9 mouse cellular contexts compared by ENCODE assay signal in the genomic region with DNA sequence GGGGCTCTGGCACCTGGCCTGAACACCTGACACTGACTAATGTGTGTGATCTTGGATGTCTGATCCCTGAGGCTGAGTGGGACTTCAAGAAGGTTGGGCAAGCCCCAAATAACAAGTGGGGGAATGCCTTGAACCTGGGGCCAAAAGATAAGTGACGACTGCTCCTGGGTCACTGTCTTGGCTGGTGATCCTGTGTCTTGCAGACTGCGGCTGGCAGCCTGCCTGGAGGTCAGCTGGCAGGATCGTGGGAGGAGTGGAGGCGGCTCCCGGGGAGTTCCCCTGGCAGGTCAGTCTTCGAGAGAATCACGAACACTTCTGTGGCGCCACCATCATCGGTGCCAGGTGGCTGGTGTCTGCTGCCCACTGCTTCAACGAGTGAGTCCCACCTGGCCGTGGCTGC. TPM values are rescaled to one million over a fixed set of nuclear protein-coding genes. Genes with fewer than 3 reads are reported as not detected.
A peak's percentile ranks its signal among the peaks of the same experiment; 100 is the strongest.
DNase-seq lines count a peak whose midpoint lies in the region; ATAC-seq and TF ChIP-seq lines count a peak whose summit lies in the region.
"Had no signal": no experiment of that assay in that cellular context is flagged by ENCODE, and none has a peak within 500 bp of the region (broad histone marks: within the 10 kb centered on the region; RNA-seq: fewer than 3 reads in every experiment).

No protein-coding gene starts in this region.

- H3K27me3 ChIP-seq in heart, adult 2 months (ENCODE audit: control insufficient read depth, insufficient read depth, low read length): peaks cover 2% of the 10 kb centered on the region; the same call in 1 of the 2 replicates
- H3K27me3 ChIP-seq in heart, embryonic 11.5 days (ENCODE audit: control insufficient read depth, insufficient read depth, low read length): peaks cover 33% of the 10 kb centered on the region
- peaks cover 28% of the 10 kb centered on the region for H3K27me3 ChIP-seq in heart, postnatal 0 days (ENCODE audit: control insufficient read depth, insufficient read depth, low read length)
- peaks cover 23% of the 10 kb centered on the region for H3K27me3 ChIP-seq in neural tube, embryonic 15.5 days (replicated peaks)
- no peaks in the 10 kb centered on the region; the same call in 1 of the 2 replicates for H3K27me3 ChIP-seq in forebrain, embryonic 16.5 days (replicated peaks; ENCODE audit: control insufficient read depth, insufficient read depth, low read length)

- WGBS in heart, adult 2 months: 2% methylated on average over 11 of the region's 11 CpGs
- 58% methylated on average over 11 of the region's 11 CpGs for WGBS in heart, embryonic 11.5 days (ENCODE audit: insufficient replicate concordance)
- 15% methylated on average over 10 of the region's 11 CpGs for WGBS in heart, postnatal 0 days
- WGBS in neural tube, embryonic 15.5 days: 72% methylated on average over 11 of the region's 11 CpGs
- 65% methylated on average over 11 of the region's 11 CpGs for WGBS in forebrain, embryonic 16.5 days

- H3K4me1 ChIP-seq in heart, adult 2 months (ENCODE audit: control insufficient read depth, insufficient read depth, low read length): no peaks in the 10 kb centered on the region
- H3K4me1 ChIP-seq in heart, embryonic 11.5 days (ENCODE audit: control insufficient read depth, insufficient read depth, low read length): no peaks in the 10 kb centered on the region
- H3K4me1 ChIP-seq in heart, postnatal 0 days (ENCODE audit: control insufficient read depth, insufficient read depth): peaks cover 6% of the 10 kb centered on the region; the same call in 1 of the 2 replicates
- H3K4me1 ChIP-seq in neural tube, embryonic 15.5 days: no peaks in the 10 kb centered on the region
- H3K4me1 ChIP-seq in forebrain, embryonic 16.5 days (replicated peaks; ENCODE audit: control insufficient read depth, insufficient read depth, low read length): no peaks in the 10 kb centered on the region

- no peak overlapping the region for H3K9ac ChIP-seq in heart, adult 2 months (ENCODE audit: low read depth, low read length)
- no peak overlapping the region for H3K9ac ChIP-seq in heart, embryonic 11.5 days (ENCODE audit: low read depth, low read length)
- no peak overlapping the region for H3K9ac ChIP-seq in heart, postnatal 0 days (replicated peaks; ENCODE audit: low read depth, low read length)
- H3K9ac ChIP-seq in neural tube, embryonic 15.5 days (replicated peaks): no peak overlapping the region
- H3K9ac ChIP-seq in forebrain, embryonic 16.5 days (replicated peaks; ENCODE audit: low read depth, low read length): no peak overlapping the region

- no peak for ATAC-seq in heart, embryonic 11.5 days (replicated peaks; ENCODE audit: insufficient number of reproducible peaks, low FRiP score, low TSS enrichment)
- peak; percentile 50 for ATAC-seq in heart, postnatal 0 days (ENCODE audit: insufficient read depth, low read depth)
- no peak for ATAC-seq in neural tube, embryonic 15.5 days (ENCODE audit: low FRiP score)
- ATAC-seq in forebrain, embryonic 16.5 days: no peak

- no peak overlapping the region for H3K27ac ChIP-seq in heart, adult 2 months
- no peak overlapping the region for H3K27ac ChIP-seq in heart, embryonic 11.5 days (ENCODE audit: low read depth, low read length)
- H3K27ac ChIP-seq in heart, postnatal 0 days (ENCODE audit: low read depth): no peak overlapping the region
- no peak overlapping the region for H3K27ac ChIP-seq in neural tube, embryonic 15.5 days (replicated peaks)
- no peak overlapping the region for H3K27ac ChIP-seq in forebrain, embryonic 16.5 days (ENCODE audit: low read length)

- H3K4me2 ChIP-seq in heart, embryonic 11.5 days: no peak overlapping the region
- H3K4me2 ChIP-seq in heart, postnatal 0 days (ENCODE audit: low read depth, low read length): 0 out of 2 replicates have a peak overlapping the region, but pooled peaks have one; percentile 9
- H3K4me2 ChIP-seq in neural tube, embryonic 15.5 days: no peak overlapping the region
- H3K4me2 ChIP-seq in forebrain, embryonic 16.5 days (ENCODE audit: low read length): no peak overlapping the region

- peak; percentile 79 to 86 for DNase-seq in heart, adult 2 months
- peak; percentile 86 for DNase-seq in cerebellum, adult 11-12 months
- peak; percentile 59 for DNase-seq in heart, postnatal 0 days (ENCODE audit: low spot score)
- peak; percentile 58 for DNase-seq in lung, postnatal 36 days
- no peak for DNase-seq in frontal cortex, adult 2 months (ENCODE audit: extremely low spot score in 1 of 2, low spot score in 1 of 2)

- H3K4me3 ChIP-seq in heart, adult 2 months: no peak overlapping the region
- H3K4me3 ChIP-seq in heart, embryonic 11.5 days (ENCODE audit: low read depth, low read length): no peak overlapping the region
- no peak overlapping the region for H3K4me3 ChIP-seq in heart, postnatal 0 days (ENCODE audit: low read depth, low read length)
- H3K4me3 ChIP-seq in neural tube, embryonic 15.5 days (replicated peaks): no peak overlapping the region
- H3K4me3 ChIP-seq in forebrain, embryonic 16.5 days (replicated peaks; ENCODE audit: low read length): no peak overlapping the region
- H3K4me3 ChIP-seq: erythroblast, embryonic 14.5 days had no signal

- H3K9me3 ChIP-seq in heart, embryonic 11.5 days (replicated peaks; ENCODE audit: control insufficient read depth, low read length): no peaks in the 10 kb centered on the region
- no peaks in the 10 kb centered on the region for H3K9me3 ChIP-seq in heart, postnatal 0 days (replicated peaks; ENCODE audit: control insufficient read depth, low read length)
- no peaks in the 10 kb centered on the region for H3K9me3 ChIP-seq in neural tube, embryonic 15.5 days (replicated peaks)
- no peaks in the 10 kb centered on the region for H3K9me3 ChIP-seq in forebrain, embryonic 16.5 days (ENCODE audit: control insufficient read depth, low read length)

- no peaks in the 10 kb centered on the region for H3K36me3 ChIP-seq in heart, adult 2 months (ENCODE audit: control insufficient read depth, insufficient read depth, low read length)
- H3K36me3 ChIP-seq in heart, embryonic 11.5 days (ENCODE audit: control insufficient read depth, insufficient read depth, low read length): no peaks in the 10 kb centered on the region
- H3K36me3 ChIP-seq in heart, postnatal 0 days (replicated peaks; ENCODE audit: control insufficient read depth, insufficient read depth, low read length): no peaks in the 10 kb centered on the region
- H3K36me3 ChIP-seq in neural tube, embryonic 15.5 days: no peaks in the 10 kb centered on the region
- H3K36me3 ChIP-seq in forebrain, embryonic 16.5 days (ENCODE audit: control insufficient read depth, insufficient read depth): no peaks in the 10 kb centered on the region

- intact Hi-C loops in heart, adult 2 months (cut with DNase I): no loop called here

- H3K79me2 ChIP-seq in heart, adult 2 months (replicated peaks; ENCODE audit: control insufficient read depth, insufficient read depth, low read length): no peaks in the 10 kb centered on the region

- no peak for TF ChIP-seq CTCF in heart, adult 2 months (IDR thresholded peaks at IDR 0.05)
- no peak for TF ChIP-seq CTCF in heart, postnatal 0 days (IDR thresholded peaks at IDR 0.05; ENCODE audit: low read depth)

- TF ChIP-seq EP300 in heart, adult 2 months (IDR thresholded peaks at IDR 0.05; ENCODE audit: insufficient read depth, low read depth, low read length): peak; percentile 86
- no peak for TF ChIP-seq EP300 in heart, postnatal 0 days (IDR thresholded peaks at IDR 0.05; ENCODE audit: low read depth)

- no peak for TF ChIP-seq POLR2A in heart, adult 2 months (IDR thresholded peaks at IDR 0.05; ENCODE audit: insufficient read depth, low read depth, low read length)

RNA-seq across cellular contexts. Expression of a gene that starts 13.6 kb away (rescaled TPM):
- 100 to 1,000 TPM; 126 to 133 TPM for total RNA-seq in heart, adult 2 months (2021)
- 151 and 188 TPM in 2 replicates for polyA plus RNA-seq in heart, adult 2 months (2012; rRNA removed)
- 300 and 340 TPM in 2 replicates for polyA plus RNA-seq in heart, embryonic 11.5 days (2014; fragmentation: Nextera tagmentation; extraction: Ambion mirVana)
- 163 and 256 TPM in 2 replicates for total RNA-seq in heart, postnatal 0 days (2014; rRNA removed; ENCODE audit: low replicate concordance)
- 355 and 386 TPM in 2 replicates for polyA plus RNA-seq in heart, postnatal 0 days (2015; fragmentation: Nextera tagmentation; extraction: Ambion mirVana)
- polyA plus RNA-seq in frontal cortex, adult 2 months (2012; rRNA removed): 192 and 231 TPM in 2 replicates
- polyA plus RNA-seq in neural tube, embryonic 15.5 days (2015; fragmentation: Nextera tagmentation; extraction: Ambion mirVana): 333 and 359 TPM in 2 replicates
- polyA plus RNA-seq in forebrain, embryonic 16.5 days (2015; fragmentation: Nextera tagmentation; extraction: Ambion mirVana): 298 and 299 TPM in 2 replicates

RNA-seq across cellular contexts. Expression of a gene that starts 15.5 kb away (rescaled TPM):
- total RNA-seq in heart, adult 2 months (2021): not detected
- 0.02 TPM in 1 of 2 replicates, not detected in the other for polyA plus RNA-seq in heart, adult 2 months (2012; rRNA removed)
- not detected in 2 replicates for polyA plus RNA-seq in heart, embryonic 11.5 days (2014; fragmentation: Nextera tagmentation; extraction: Ambion mirVana)
- total RNA-seq in heart, postnatal 0 days (2014; rRNA removed; ENCODE audit: low replicate concordance): not detected in 2 replicates
- 0.03 TPM in 1 of 2 replicates, not detected in the other for polyA plus RNA-seq in heart, postnatal 0 days (2015; fragmentation: Nextera tagmentation; extraction: Ambion mirVana)
- 0.16 and 0.17 TPM in 2 replicates for polyA plus RNA-seq in frontal cortex, adult 2 months (2012; rRNA removed)
- 0.09 and 0.35 TPM in 2 replicates for polyA plus RNA-seq in neural tube, embryonic 15.5 days (2015; fragmentation: Nextera tagmentation; extraction: Ambion mirVana)
- polyA plus RNA-seq in forebrain, embryonic 16.5 days (2015; fragmentation: Nextera tagmentation; extraction: Ambion mirVana): 0.24 and 0.25 TPM in 2 replicates

RNA-seq across cellular contexts. Expression of a gene that starts 30.9 kb away (rescaled TPM):
- total RNA-seq in heart, adult 2 months (2021): 1 to 10 TPM; 3.6 to 5.4 TPM
- 5.4 and 7.4 TPM in 2 replicates for polyA plus RNA-seq in heart, adult 2 months (2012; rRNA removed)
- 7.9 and 11.6 TPM in 2 replicates for polyA plus RNA-seq in heart, embryonic 11.5 days (2014; fragmentation: Nextera tagmentation; extraction: Ambion mirVana)
- total RNA-seq in heart, postnatal 0 days (2014; rRNA removed; ENCODE audit: low replicate concordance): 13.9 and 18.9 TPM in 2 replicates
- 9.1 and 9.7 TPM in 2 replicates for polyA plus RNA-seq in heart, postnatal 0 days (2015; fragmentation: Nextera tagmentation; extraction: Ambion mirVana)
- 24.3 and 25.9 TPM in 2 replicates for polyA plus RNA-seq in frontal cortex, adult 2 months (2012; rRNA removed)
- 39.0 and 39.9 TPM in 2 replicates for polyA plus RNA-seq in neural tube, embryonic 15.5 days (2015; fragmentation: Nextera tagmentation; extraction: Ambion mirVana)
- polyA plus RNA-seq in forebrain, embryonic 16.5 days (2015; fragmentation: Nextera tagmentation; extraction: Ambion mirVana): 53.2 and 59.8 TPM in 2 replicates

RNA-seq across cellular contexts. Expression of a gene that starts 32.1 kb away (rescaled TPM):
- 10 to 100 TPM; 15.4 to 16.8 TPM for total RNA-seq in heart, adult 2 months (2021)
- 51.4 and 74.2 TPM in 2 replicates for polyA plus RNA-seq in heart, adult 2 months (2012; rRNA removed)
- polyA plus RNA-seq in heart, embryonic 11.5 days (2014; fragmentation: Nextera tagmentation; extraction: Ambion mirVana): 22.9 and 26.3 TPM in 2 replicates
- total RNA-seq in heart, postnatal 0 days (2014; rRNA removed; ENCODE audit: low replicate concordance): 35.7 and 44.4 TPM in 2 replicates
- 23.3 and 24.2 TPM in 2 replicates for polyA plus RNA-seq in heart, postnatal 0 days (2015; fragmentation: Nextera tagmentation; extraction: Ambion mirVana)
- 72.2 and 75.1 TPM in 2 replicates for polyA plus RNA-seq in frontal cortex, adult 2 months (2012; rRNA removed)
- polyA plus RNA-seq in neural tube, embryonic 15.5 days (2015; fragmentation: Nextera tagmentation; extraction: Ambion mirVana): 78.6 and 84.1 TPM in 2 replicates
- 64.9 and 78.6 TPM in 2 replicates for polyA plus RNA-seq in forebrain, embryonic 16.5 days (2015; fragmentation: Nextera tagmentation; extraction: Ambion mirVana)

RNA-seq across cellular contexts. Expression of a gene that starts 32.2 kb away (rescaled TPM):
- total RNA-seq in heart, adult 2 months (2021): 10 to 100 TPM; 19.4 to 23.2 TPM
- 74.9 and 79.9 TPM in 2 replicates for polyA plus RNA-seq in heart, adult 2 months (2012; rRNA removed)
- polyA plus RNA-seq in heart, embryonic 11.5 days (2014; fragmentation: Nextera tagmentation; extraction: Ambion mirVana): 201 and 218 TPM in 2 replicates
- total RNA-seq in heart, postnatal 0 days (2014; rRNA removed; ENCODE audit: low replicate concordance): 71.8 and 118 TPM in 2 replicates
- 160 and 162 TPM in 2 replicates for polyA plus RNA-seq in heart, postnatal 0 days (2015; fragmentation: Nextera tagmentation; extraction: Ambion mirVana)
- polyA plus RNA-seq in frontal cortex, adult 2 months (2012; rRNA removed): 230 and 259 TPM in 2 replicates
- polyA plus RNA-seq in neural tube, embryonic 15.5 days (2015; fragmentation: Nextera tagmentation; extraction: Ambion mirVana): 226 and 240 TPM in 2 replicates
- polyA plus RNA-seq in forebrain, embryonic 16.5 days (2015; fragmentation: Nextera tagmentation; extraction: Ambion mirVana): 223 and 228 TPM in 2 replicates

Comparison
In these comparisons a context has a peak if more than half of its experiments do, and no peak if none do; other contexts are left out.
1. DNase-seq: peak in heart, adult 2 months (2 of 2), cerebellum, adult 11-12 months (single experiment), heart, postnatal 0 days (single experiment) and lung, postnatal 36 days (single experiment); none in frontal cortex, adult 2 months (0 of 2).